Mouse (Mus musculus) ovary, adult 2 months (tissue): ENCODE results near the gene Vmn1r112. TPM values are rescaled to one million over a fixed set of nuclear protein-coding genes. Genes with fewer than 3 reads are reported as not detected.

Experiments used
- polyA plus RNA-seq: library from polyadenylated mRNA; depleted of rRNA; stranded (reverse); fragments of >200 nt; gene quantifications from 2 replicates; pipeline ENCODE4 v1.2.3, GENCODE M21; 2012; rRNA removed

Gene Vmn1r112
- not detected in 2 replicates for polyA plus RNA-seq

GRCm38 (mm10) chr7:20770885-20771284 lies at the start of gene Vmn1r112:
Gene Vmn1r112 (plus strand): TSS chr7:20771185.

GRCm38 (mm10) chr7:20730524-20730923 lies 40.5 kb upstream of the Vmn1r112 start, which contains the start of gene Gm10668:
Gene Gm10668 (minus strand): TSS chr7:20730624.

GRCm38 (mm10) chr7:20786985-20787384 lies 16.0 kb downstream of the Vmn1r112 start, which contains the start of gene Vmn1r113:
Gene Vmn1r113 (plus strand): TSS chr7:20787285.

GRCm38 (mm10) chr7:20812086-20812485 lies 41.1 kb downstream of the Vmn1r112 start, which contains the start of gene Vmn1r114:
Gene Vmn1r114 (minus strand): TSS chr7:20812186.

Other genes with a start within 250 kb of the Vmn1r112 start
- gene Vmn1r104, start 237.3 kb upstream of the Vmn1r112 start, polyA plus RNA-seq = not detected in 2 replicates
- gene Gm5726, start 225.4 kb upstream of the Vmn1r112 start, polyA plus RNA-seq = not detected in 2 replicates
- not detected in 2 replicates for gene Gm4141, start 194.9 kb upstream of the Vmn1r112 start, polyA plus RNA-seq
- not detected in 2 replicates for gene Gm4513, start 172.2 kb upstream of the Vmn1r112 start, polyA plus RNA-seq
- gene Vmn1r107, start 102.3 kb upstream of the Vmn1r112 start, polyA plus RNA-seq = not detected in 2 replicates
- not detected in 2 replicates for gene Vmn1r111, start 68.0 kb upstream of the Vmn1r112 start, polyA plus RNA-seq
- gene Gm10668, start 40.6 kb upstream of the Vmn1r112 start, polyA plus RNA-seq = 0.15 TPM in 1 of 2 replicates, not detected in the other
- gene Vmn1r113, start 16.1 kb downstream of the Vmn1r112 start, polyA plus RNA-seq = not detected in 2 replicates
- not detected in 2 replicates for gene Vmn1r114, start 41.0 kb downstream of the Vmn1r112 start, polyA plus RNA-seq
- gene Vmn1r115, start 73.8 kb downstream of the Vmn1r112 start, polyA plus RNA-seq = not detected in 2 replicates
- gene Vmn1r116, start 101.1 kb downstream of the Vmn1r112 start, polyA plus RNA-seq = not detected in 2 replicates
- gene Vmn1r117, start 112.9 kb downstream of the Vmn1r112 start, polyA plus RNA-seq = not detected in 2 replicates
- not detected in 2 replicates for gene Vmn1r118, start 141.2 kb downstream of the Vmn1r112 start, polyA plus RNA-seq
- gene Vmn1r119, start 241.3 kb downstream of the Vmn1r112 start, polyA plus RNA-seq = not detected in 2 replicates